Mouse (Mus musculus): Measurements from ENCODE around the gene Gm10337. TPM values are rescaled to one million over a fixed set of nuclear protein-coding genes. Genes with fewer than 3 reads are reported as not detected.

The Gm10337 gene
- polyA plus RNA-seq, 1 experiment, result not detected

DNA sequence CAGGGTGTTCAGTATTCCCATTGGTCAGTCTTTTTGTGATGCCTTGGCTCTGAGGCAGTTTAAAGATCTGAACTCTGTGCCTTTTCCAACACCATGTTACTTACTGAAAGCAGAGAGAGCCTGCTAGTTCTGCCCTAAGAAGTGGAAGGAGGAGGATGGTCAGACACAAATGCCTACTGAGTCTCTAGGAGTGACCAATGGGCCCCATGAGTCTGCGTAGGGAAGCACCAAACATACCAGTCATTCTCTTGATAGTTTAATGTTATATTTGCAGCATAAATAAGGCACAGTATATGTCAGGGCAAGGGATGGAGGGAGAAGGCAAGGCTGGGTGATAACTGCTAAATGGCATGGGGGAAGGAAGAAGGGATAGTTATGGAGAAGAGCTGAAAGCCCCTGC is 24.9 kb downstream of the Gm10337 start:
- Histone ChIP-seq H3ac (ENCODE audit: control insufficient read depth, insufficient read length) (no peak overlapping the region), H3K36me3 (ENCODE audit: control insufficient read depth, insufficient read depth) (peaks cover 65% of the 10 kb centered on the region), H3K4me3 (no peak overlapping the region), H3K79me2 (ENCODE audit: control insufficient read depth, insufficient read depth) (no peaks in the 10 kb centered on the region), H3K4me2 (ENCODE audit: low read depth) (no peak overlapping the region), H3K27me3 (ENCODE audit: control insufficient read depth, insufficient read depth, insufficient read length) (no peaks in the 10 kb centered on the region)
- TF ChIP-seq MYOD1 (IDR thresholded peaks at IDR 0.05; ENCODE audit: control insufficient read depth in 1 of 3, insufficient read length in 2 of 3, low read depth in 2 of 3), result no peak
- TF ChIP-seq POLR2AphosphoS2 (IDR thresholded peaks at IDR 0.05; ENCODE audit: insufficient read length, low read depth), result no peak
- no peak for TF ChIP-seq POLR2A (IDR thresholded peaks at IDR 0.05; ENCODE audit: insufficient read length, low read depth)
- no peak for TF ChIP-seq TCF12 (IDR thresholded peaks at IDR 0.05; ENCODE audit: insufficient read depth, poor library complexity, severe bottlenecking)
- no peak for TF ChIP-seq SRF (IDR thresholded peaks at IDR 0.05; ENCODE audit: control insufficient read depth, insufficient read length, low read depth)
- no peak for TF ChIP-seq TCF3 (IDR thresholded peaks at IDR 0.05; ENCODE audit: insufficient read length, low read depth)
- TF ChIP-seq USF1 (IDR thresholded peaks at IDR 0.05; ENCODE audit: low read depth), result no peak
- no peak for TF ChIP-seq CEBPB (IDR thresholded peaks at IDR 0.05; ENCODE audit: insufficient read depth, poor library complexity, severe bottlenecking)
- TF ChIP-seq MAX (IDR thresholded peaks at IDR 0.05; ENCODE audit: low read depth), result no peak
- no peak for TF ChIP-seq MYOG (IDR thresholded peaks at IDR 0.05; ENCODE audit: control insufficient read depth in 1 of 3, insufficient read depth in 1 of 3, insufficient read length in 2 of 3, low read depth in 2 of 3)
- TF ChIP-seq E2F4 (IDR thresholded peaks at IDR 0.05; ENCODE audit: insufficient read depth), result no peak
- no peak for TF ChIP-seq REST (IDR thresholded peaks at IDR 0.05; ENCODE audit: insufficient read depth, insufficient read length)

DNA sequence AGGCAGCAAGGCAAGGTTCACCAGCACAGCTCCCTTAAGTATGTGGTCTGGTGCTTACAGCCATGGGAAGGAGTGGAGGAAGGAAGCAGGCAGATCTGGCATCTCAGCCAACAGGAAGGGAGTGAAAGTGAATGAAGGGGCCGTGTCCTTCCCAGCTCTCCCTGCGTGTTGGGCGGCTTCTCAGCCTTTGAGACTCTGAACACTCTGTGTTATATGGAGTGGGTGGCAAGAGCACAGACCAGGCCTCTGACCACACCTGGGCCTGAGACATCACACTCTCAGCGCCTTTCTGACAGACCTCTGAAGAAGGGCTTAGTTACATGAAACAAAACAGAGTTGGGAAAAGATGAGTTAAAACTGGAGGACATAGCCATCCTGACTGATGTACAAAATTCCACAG is 27.0 kb downstream of the Gm10337 start:
- Histone ChIP-seq H3K4me3 (no peak overlapping the region), H3K4me2 (ENCODE audit: low read depth) (no peak overlapping the region), H3ac (ENCODE audit: control insufficient read depth, insufficient read length) (no peak overlapping the region), H3K79me2 (ENCODE audit: control insufficient read depth, insufficient read depth) (no peaks in the 10 kb centered on the region), H3K27me3 (ENCODE audit: control insufficient read depth, insufficient read depth, insufficient read length) (no peaks in the 10 kb centered on the region), H3K36me3 (ENCODE audit: control insufficient read depth, insufficient read depth) (peaks cover 83% of the 10 kb centered on the region)
- TF ChIP-seq MYOG (IDR thresholded peaks at IDR 0.05; ENCODE audit: control insufficient read depth in 1 of 3, insufficient read depth in 1 of 3, insufficient read length in 2 of 3, low read depth in 2 of 3), result no peak
- TF ChIP-seq CEBPB (IDR thresholded peaks at IDR 0.05; ENCODE audit: insufficient read depth, poor library complexity, severe bottlenecking), result no peak
- TF ChIP-seq SRF (IDR thresholded peaks at IDR 0.05; ENCODE audit: control insufficient read depth, insufficient read length, low read depth), result no peak
- no peak for TF ChIP-seq E2F4 (IDR thresholded peaks at IDR 0.05; ENCODE audit: insufficient read depth)
- no peak for TF ChIP-seq POLR2AphosphoS2 (IDR thresholded peaks at IDR 0.05; ENCODE audit: insufficient read length, low read depth)
- TF ChIP-seq MAX (IDR thresholded peaks at IDR 0.05; ENCODE audit: low read depth), result no peak
- TF ChIP-seq USF1 (IDR thresholded peaks at IDR 0.05; ENCODE audit: low read depth), result no peak
- TF ChIP-seq MYOD1 (IDR thresholded peaks at IDR 0.05; ENCODE audit: control insufficient read depth in 1 of 3, insufficient read length in 2 of 3, low read depth in 2 of 3), result no peak
- TF ChIP-seq TCF12 (IDR thresholded peaks at IDR 0.05; ENCODE audit: insufficient read depth, poor library complexity, severe bottlenecking), result no peak
- no peak for TF ChIP-seq POLR2A (IDR thresholded peaks at IDR 0.05; ENCODE audit: insufficient read length, low read depth)
- no peak for TF ChIP-seq REST (IDR thresholded peaks at IDR 0.05; ENCODE audit: insufficient read depth, insufficient read length)
- TF ChIP-seq TCF3 (IDR thresholded peaks at IDR 0.05; ENCODE audit: insufficient read length, low read depth), result no peak

DNA sequence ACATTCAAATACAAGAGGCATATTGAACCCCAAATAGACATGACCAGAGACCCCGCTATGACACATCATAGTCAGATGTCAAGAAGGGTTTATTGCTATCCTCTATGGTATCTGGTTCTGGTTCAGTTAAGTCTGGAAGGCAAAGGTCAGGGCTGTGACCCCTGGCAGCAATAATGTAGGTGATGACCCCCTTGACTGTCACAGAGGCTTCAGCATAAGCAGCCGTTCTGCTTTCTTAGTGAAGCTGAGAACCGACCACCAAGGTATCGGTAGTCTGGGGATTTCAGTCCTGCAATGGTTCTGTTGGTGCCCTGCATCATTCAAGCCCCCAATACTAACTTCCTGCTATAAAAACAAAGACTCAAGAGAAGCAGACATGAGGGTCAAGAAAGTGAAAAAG is 28.1 kb downstream of the Gm10337 start:
- Histone ChIP-seq H3K79me2 (ENCODE audit: control insufficient read depth, insufficient read depth) (no peaks in the 10 kb centered on the region), H3K36me3 (ENCODE audit: control insufficient read depth, insufficient read depth) (peaks cover 87% of the 10 kb centered on the region), H3K4me2 (ENCODE audit: low read depth) (no peak overlapping the region), H3K4me3 (no peak overlapping the region), H3ac (ENCODE audit: control insufficient read depth, insufficient read length) (no peak overlapping the region), H3K27me3 (ENCODE audit: control insufficient read depth, insufficient read depth, insufficient read length) (no peaks in the 10 kb centered on the region)
- TF ChIP-seq E2F4 (IDR thresholded peaks at IDR 0.05; ENCODE audit: insufficient read depth) (no peak), SRF (IDR thresholded peaks at IDR 0.05; ENCODE audit: control insufficient read depth, insufficient read length, low read depth) (no peak), MYOD1 (IDR thresholded peaks at IDR 0.05; ENCODE audit: control insufficient read depth in 1 of 3, insufficient read length in 2 of 3, low read depth in 2 of 3) (no peak), MAX (IDR thresholded peaks at IDR 0.05; ENCODE audit: low read depth) (no peak)

DNA sequence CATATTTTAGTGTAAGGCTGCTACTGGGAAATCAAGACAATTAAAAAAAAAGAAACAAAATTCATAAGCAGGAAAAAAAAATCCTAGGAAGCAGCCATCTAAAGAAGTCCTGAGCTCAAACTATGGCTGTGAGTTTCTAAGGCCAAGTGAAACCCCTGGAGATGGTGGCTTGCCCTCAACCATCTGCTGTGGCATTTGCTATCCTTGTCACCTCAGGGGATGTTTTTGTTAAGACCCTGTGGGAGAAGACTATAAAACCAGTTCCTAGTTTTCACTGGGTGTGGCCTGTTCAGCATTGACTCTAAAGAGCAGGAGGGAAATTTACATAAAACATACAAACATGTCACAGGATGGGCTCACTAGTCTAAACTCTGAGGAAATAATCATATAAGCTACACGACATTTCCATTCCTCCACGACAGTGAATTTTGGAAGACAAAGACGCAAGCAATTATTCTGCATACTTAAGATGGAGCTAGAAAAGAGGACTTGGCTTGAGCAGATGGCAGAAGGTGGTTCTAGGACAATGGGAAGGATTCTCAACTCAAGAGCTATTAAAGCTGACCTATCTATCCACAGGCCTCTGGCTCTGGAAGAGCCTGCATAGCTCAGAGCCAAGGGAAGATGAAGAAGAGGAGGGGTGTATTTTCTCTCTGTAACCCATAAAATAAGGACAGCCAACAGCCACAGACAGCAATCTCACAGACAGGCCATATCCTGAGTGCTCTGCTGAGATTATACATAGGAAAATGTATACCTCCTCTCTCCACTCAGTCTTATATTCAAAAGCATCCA is 28.8 kb downstream of the Gm10337 start:
- H3K79me2 ChIP-seq (ENCODE audit: control insufficient read depth, insufficient read depth), result no peaks in the 10 kb centered on the region
- no peak for TF ChIP-seq POLR2A (IDR thresholded peaks at IDR 0.05; ENCODE audit: insufficient read length, low read depth)
- no peak for TF ChIP-seq TCF12 (IDR thresholded peaks at IDR 0.05; ENCODE audit: insufficient read depth, poor library complexity, severe bottlenecking)
- no peak for TF ChIP-seq E2F4 (IDR thresholded peaks at IDR 0.05; ENCODE audit: insufficient read depth)
- TF ChIP-seq MAX (IDR thresholded peaks at IDR 0.05; ENCODE audit: low read depth), result no peak
- no peaks in the 10 kb centered on the region for H3K27me3 ChIP-seq (ENCODE audit: control insufficient read depth, insufficient read depth, insufficient read length)
- no peak overlapping the region for H3ac ChIP-seq (ENCODE audit: control insufficient read depth, insufficient read length)
- H3K4me2 ChIP-seq (ENCODE audit: low read depth), result no peak overlapping the region
- peaks cover 94% of the 10 kb centered on the region for H3K36me3 ChIP-seq (ENCODE audit: control insufficient read depth, insufficient read depth)
- H3K4me3 ChIP-seq, result no peak overlapping the region

DNA sequence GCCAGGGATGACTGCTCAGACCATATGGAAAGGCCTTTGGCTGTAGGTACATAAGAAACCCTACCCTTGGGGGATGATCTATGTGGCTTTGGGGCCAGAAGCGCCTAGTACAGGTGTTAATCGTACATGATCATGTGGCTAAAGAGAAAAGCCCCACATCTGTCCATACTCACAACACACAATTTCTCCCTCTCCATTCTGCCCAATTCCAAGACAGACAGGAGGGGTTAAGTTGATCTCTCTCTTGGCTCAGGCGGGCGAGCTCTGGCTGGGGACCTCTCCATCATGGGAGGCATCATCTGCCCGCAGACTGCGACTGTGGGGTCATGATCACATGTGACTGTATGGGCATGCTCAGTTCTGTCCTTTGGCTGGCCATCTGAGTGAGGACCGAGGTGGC is 30.4 kb downstream of the Gm10337 start:
- Histone ChIP-seq H3K4me3 (no peak overlapping the region), H3K79me2 (ENCODE audit: control insufficient read depth, insufficient read depth) (no peaks in the 10 kb centered on the region), H3K4me2 (ENCODE audit: low read depth) (no peak overlapping the region), H3K36me3 (ENCODE audit: control insufficient read depth, insufficient read depth) (peaks cover 96% of the 10 kb centered on the region), H3ac (ENCODE audit: control insufficient read depth, insufficient read length) (no peak overlapping the region), H3K27me3 (ENCODE audit: control insufficient read depth, insufficient read depth, insufficient read length) (no peaks in the 10 kb centered on the region)
- no peak for TF ChIP-seq TCF3 (IDR thresholded peaks at IDR 0.05; ENCODE audit: insufficient read length, low read depth)
- no peak for TF ChIP-seq USF1 (IDR thresholded peaks at IDR 0.05; ENCODE audit: low read depth)
- TF ChIP-seq MYOG (IDR thresholded peaks at IDR 0.05; ENCODE audit: control insufficient read depth in 1 of 3, insufficient read depth in 1 of 3, insufficient read length in 2 of 3, low read depth in 2 of 3), result no peak
- TF ChIP-seq TCF12 (IDR thresholded peaks at IDR 0.05; ENCODE audit: insufficient read depth, poor library complexity, severe bottlenecking), result no peak
- TF ChIP-seq CEBPB (IDR thresholded peaks at IDR 0.05; ENCODE audit: insufficient read depth, poor library complexity, severe bottlenecking), result no peak
- no peak for TF ChIP-seq REST (IDR thresholded peaks at IDR 0.05; ENCODE audit: insufficient read depth, insufficient read length)
- TF ChIP-seq SRF (IDR thresholded peaks at IDR 0.05; ENCODE audit: control insufficient read depth, insufficient read length, low read depth), result no peak
- TF ChIP-seq MYOD1 (IDR thresholded peaks at IDR 0.05; ENCODE audit: control insufficient read depth in 1 of 3, insufficient read length in 2 of 3, low read depth in 2 of 3), result no peak
- no peak for TF ChIP-seq POLR2A (IDR thresholded peaks at IDR 0.05; ENCODE audit: insufficient read length, low read depth)
- no peak for TF ChIP-seq E2F4 (IDR thresholded peaks at IDR 0.05; ENCODE audit: insufficient read depth)
- no peak for TF ChIP-seq MAX (IDR thresholded peaks at IDR 0.05; ENCODE audit: low read depth)
- no peak for TF ChIP-seq POLR2AphosphoS2 (IDR thresholded peaks at IDR 0.05; ENCODE audit: insufficient read length, low read depth)
